Mouse (Mus musculus) kidney, adult 8-10 months (tissue): Measurements from ENCODE around the gene Tbck.
A peak's percentile ranks its signal among the peaks of the same experiment; 100 is the strongest.

Experiments
- DNase-seq, 2 experiments: peaks; one replicate each; pipeline ENCODE4 v3.0.0; 2022

Tbck gene

DNA sequence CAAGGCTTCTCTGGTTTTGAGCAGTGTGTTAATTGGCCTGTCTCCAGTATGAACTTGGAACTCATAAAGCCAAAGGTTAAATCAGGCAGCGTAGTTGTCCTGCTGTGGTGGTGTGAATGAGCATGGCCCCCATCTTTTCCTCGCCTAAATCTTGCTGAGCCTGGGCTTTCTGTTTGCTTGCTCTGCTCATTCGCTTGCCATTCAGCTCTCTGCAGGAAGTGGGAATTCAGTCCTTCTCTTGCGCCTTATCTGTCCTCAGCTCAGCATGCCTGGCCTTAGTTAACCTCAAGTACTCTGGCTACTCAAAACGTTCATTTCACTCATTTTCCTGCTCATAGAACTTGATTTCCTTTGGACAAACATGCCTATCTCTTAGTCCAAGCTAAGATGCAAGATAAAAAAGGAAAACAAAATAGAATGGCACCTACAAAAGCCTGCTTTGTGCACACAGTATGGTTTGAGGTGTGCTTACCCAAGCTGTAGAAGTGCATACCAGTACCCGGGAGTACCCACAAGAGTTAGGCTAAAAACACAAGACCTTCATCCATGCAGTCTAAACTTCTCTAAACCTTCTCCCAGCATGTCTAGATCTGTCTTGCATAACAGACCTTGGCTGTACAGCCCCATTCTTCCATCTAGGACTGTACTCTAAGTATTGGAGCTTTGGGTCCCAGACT, 151.3 kb downstream of the Tbck start:
- DNase-seq: peak in 1 of 2 experiments; percentile 32

GRCm38 (mm10) chr3:132837134-132837533, 153.2 kb downstream of the Tbck start:
- no peak for DNase-seq

DNA sequence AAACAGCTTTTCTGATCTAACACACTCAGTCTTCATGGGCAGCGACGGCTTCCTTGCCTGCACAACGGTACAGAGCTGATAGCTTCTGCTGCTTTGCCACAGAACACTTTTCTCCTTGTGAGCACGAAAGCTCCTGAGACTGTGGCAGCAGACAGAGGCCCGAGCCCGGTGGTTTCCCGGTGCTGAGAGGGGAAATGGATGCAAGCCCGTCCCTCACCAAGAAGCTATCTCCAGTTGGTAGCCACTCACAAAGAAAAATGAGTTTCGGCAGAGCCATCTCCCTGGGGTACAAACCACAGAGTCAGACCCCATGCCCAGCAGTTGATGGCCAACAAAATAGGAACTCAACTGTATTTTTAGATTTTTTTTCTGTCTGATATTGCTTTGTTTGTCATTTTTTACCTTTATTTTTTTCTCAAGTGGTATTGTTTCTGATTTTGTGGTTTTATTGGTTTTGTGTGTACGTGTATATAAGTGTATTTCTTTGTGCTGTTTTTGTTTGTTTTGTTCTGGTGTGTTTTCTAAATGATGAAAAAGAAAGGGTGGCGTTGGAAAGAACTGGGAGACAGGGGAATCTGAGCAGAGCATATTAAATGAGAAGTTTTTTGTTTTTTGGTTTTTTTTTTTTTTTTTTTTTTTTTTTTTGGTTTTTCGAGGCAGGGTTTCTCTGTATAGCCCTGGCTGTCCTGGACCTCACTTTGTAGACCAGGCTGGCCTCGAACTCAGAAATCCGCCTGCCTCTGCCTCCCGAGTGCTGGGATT, 154.9 kb downstream of the Tbck start:
- no peak for DNase-seq

DNA sequence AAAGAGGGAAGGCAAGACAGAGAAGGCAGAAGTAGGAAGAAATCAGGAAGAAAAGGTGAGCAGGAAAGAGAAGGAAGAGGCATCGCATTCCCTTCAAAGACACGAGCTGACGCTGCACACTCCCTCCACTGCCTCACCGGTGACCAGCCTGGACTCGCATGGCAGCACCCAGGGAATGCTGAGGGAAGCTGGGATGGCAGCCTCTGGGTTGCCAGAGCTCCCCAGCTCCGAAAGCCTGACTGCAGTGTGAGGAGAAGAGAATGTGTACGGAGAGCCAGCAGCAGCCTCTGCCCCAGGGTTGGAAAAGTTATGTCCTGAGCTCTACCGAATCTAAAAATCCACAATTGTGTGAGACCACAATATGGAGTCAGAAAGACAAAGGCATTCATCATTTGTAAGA, 155.6 kb downstream of the Tbck start:
- DNase-seq: peak; percentile 32 to 42

GRCm38 (mm10) chr3:132842676-132843075, 158.7 kb downstream of the Tbck start:
- DNase-seq: no peak

- no peak for DNase-seq
These were observed 165.7 kb downstream of the Tbck start for GRCm38 (mm10) chr3:132849669-132850068.

DNA sequence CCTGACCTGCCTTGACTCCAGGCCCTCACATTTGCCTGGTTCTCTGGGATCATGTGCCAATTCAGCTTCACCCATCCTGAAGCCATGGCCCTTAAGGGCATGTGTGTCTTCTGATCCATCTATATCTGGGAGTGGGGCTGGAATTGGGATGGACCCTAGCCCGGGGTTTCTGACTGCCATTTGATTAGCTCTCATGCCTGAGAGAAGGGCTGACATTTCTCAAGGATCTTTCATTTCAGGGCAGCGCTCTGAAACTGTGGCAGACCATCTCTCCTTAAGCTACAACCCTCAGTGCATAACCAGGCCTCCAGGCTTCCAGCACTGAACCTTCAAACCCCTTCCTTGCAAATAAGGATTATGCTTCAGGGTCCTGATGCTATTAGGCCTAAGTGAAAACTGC, 166.5 kb downstream of the Tbck start:
- DNase-seq: no peak

GRCm38 (mm10) chr3:132851417-132851816, 167.5 kb downstream of the Tbck start:
- DNase-seq: no peak

- DNase-seq: no peak
These were observed 168.1 kb downstream of the Tbck start for GRCm38 (mm10) chr3:132851841-132852728.

DNA sequence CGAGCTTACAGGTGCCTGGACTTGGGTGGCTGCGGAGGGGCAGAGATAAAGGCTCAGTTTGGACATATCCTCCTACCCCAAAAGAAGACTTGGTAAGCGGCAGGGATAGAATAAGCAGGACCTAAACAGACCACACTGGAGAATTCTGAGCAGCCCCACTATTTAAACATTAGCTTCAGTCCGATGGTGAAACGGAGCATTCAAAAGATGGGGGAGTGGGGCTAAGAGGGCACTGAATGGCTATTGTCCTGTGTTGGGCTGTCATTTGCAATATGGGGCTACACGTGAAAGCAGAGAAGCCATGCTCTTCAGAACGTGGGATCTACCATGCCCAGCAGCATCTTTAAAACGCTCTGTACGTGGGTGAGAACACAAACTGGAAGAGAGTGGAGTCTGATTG, 170.3 kb downstream of the Tbck start:
- DNase-seq: no peak

DNA sequence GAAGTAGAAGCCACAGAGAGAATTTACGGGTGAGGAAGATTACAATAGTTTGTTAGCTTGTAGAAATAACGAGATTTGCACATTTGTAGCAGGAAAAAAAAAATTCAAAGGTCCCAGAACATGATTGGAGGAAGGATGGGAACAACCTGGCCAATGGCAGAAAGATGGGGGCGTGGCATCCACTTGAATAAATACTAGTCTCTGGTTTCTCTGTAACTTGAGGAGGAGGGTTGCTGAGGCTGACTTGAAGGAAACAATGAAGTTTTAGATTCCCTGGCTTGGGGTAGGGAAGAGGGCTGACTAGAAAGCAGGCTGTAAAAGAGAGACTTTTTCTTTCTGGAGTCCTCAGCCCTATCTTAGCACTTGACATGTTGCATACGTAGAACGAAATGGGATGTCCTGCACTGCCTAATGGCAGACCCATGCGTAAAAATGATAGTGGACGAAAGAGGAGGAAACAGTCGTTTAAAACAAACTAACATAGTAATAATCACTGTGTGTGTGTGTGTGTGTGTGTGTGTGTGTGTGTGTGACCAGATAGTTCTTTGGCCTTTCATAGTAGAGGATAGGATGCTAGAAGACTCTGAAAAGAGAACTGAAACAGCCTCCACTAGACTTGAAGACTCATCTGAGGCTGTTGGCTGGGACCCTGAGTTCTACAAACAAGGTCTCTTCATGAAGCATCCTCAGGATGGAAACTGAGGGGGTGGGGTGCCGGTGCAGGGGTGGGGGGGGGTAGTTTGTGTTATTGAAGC, 171.7 kb downstream of the Tbck start:
- DNase-seq: no peak

DNA sequence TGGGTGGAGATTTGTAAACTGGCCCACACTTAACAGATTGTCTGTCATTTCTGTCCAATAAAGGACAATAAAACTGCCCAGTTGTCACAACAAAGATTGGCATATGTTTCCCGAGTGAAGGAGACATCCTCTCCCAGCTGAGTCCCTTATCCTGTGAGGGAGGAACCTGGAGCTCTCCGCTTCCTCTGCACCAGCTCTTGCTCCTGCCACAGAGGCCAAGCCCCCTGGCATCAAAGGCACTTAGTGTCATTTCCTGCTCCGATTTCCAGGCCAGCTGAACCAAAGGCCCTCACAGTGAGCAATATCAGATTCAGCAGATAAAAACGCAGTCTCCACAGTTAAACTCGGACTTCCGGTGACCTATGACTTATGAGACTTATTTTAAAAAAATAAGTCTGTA, 172.7 kb downstream of the Tbck start:
- no peak for DNase-seq

DNA sequence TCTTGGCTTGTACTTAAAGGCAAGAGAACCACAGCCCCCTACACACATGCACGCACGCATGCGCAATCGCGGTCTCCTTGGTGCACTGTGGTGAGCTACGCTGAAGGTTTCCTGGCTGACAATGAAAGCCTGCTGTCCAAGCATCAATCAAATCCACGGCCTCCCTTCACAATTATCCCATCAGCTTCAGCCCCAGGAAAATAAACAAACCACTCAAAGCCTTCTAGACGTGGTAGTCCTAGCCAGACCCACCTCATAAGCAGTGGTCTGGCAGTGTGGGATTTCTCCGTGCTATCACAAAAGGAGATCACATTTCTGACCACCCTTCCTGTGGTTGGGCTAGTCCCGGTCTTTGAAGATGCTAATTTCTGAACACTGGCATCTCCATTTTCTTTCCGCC, 174.9 kb downstream of the Tbck start:
- DNase-seq: no peak

- DNase-seq: no peak
These were observed 175.6 kb downstream of the Tbck start for GRCm38 (mm10) chr3:132859573-132859972.

- DNase-seq: peak; percentile 55 to 62
These were observed 176.9 kb downstream of the Tbck start for GRCm38 (mm10) chr3:132860796-132861195.

DNA sequence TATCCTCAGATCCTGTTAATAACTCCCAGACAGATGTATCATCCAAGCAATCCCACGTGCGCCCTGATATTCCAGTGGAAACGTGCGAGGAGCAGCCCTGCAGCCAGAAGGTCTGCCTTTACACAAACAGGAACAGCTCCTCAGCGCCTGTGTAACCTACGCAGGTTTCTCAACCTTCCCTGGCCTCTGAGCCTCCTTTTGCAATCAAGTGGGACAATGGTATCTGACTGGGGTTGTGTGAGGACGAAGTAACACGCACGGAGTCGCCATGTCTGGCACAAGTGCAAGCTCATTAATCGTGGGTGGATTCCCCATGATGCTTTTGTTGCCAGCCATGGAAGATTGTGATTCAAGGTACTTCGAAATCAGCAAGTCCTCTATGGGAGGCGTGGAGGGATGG, 179.9 kb downstream of the Tbck start:
- DNase-seq: no peak

DNA sequence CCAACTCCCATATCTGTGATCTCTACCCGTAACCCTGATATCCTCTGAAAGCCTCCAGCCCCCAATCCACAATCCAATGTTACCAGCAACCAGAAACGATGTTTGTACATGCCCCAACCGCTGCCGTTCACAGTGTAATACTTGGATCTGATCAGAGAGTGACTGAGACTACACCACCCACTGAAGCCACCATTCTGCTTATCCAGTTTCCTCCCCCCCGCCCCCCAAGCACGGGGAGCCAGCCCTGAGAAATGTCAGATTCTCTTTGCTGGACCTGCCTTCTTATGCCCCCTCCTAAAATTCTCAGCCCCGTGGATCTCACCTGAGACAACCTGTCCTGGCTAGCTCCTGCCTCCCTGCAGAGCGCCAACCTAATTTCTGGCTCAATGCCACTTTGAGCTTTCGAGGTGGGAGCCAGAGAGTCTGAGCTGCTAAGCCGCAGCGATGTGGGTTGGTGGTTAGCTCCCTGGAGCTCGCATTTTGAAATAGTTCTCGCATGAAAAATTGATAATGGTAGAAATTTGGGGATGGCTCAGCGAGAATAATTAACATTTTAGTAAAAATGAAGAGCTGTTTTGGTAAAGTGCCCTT, 180.5 kb downstream of the Tbck start:
- DNase-seq: peak in 1 of 2 experiments; percentile 49

DNA sequence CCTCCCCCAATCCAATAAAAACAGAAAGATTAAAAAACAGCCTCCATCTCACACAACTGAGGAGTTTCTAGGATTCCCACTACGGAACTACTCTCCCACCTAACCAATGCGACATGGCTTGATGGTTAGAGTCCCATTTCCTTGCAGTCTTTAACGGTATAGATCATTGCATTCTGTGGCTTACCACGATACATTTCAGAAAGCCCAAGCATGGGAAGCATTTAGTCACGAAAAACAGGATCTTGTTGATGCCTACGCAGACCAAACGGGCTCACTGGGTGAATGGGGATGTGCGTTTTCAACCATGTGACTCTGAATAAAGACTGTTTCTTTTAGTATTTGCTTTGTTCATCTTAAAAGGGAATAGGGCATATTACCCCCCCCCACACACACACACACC, 181.0 kb downstream of the Tbck start:
- no peak for DNase-seq

- DNase-seq: peak; percentile 31 to 66
These were observed 181.7 kb downstream of the Tbck start for GRCm38 (mm10) chr3:132865596-132865995.

DNA sequence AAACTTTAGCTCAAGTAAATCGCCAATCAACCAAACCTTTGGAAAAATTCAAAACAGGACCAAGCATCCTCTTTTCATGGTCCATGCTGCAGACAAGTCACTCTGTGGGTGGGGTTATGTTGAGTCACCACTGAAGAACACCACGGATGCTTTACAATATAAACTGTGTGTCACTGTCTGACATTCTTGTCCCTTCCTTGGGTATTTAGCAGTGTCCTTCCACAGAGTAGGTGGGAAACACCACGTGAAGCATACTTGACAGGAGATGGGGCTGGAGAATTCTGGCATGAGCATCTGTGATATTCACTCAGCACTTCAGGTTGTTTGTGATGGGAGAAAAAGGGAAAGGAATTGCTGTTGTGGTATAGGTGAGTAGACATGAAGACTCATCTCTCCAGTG, 183.0 kb downstream of the Tbck start:
- no peak for DNase-seq

DNA sequence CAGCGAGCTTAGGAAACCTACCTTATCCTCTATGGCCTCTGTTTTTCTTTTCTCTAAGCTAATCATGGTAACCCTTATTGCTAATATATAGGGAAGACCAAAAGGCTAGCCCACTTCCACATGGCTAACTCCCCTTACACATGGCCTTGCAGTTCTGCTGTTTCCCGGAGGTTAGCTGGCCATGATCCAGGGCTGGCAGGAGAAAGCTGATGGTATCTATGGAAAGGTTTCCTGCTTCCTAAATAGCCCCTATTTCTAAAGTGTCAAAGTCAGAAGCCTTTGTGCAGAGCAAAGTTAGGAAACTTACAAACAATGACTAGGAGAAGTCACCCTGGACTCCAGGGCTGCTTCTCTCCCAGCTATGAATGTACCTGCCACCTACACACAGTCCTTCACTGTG, 184.9 kb downstream of the Tbck start:
- peak; percentile 37 to 38 for DNase-seq

- DNase-seq: peak in 1 of 2 experiments; percentile 64
These were observed 186.1 kb downstream of the Tbck start for GRCm38 (mm10) chr3:132870079-132870478.
